Mouse (Mus musculus) layer of hippocampus, adult 11-12 months (tissue): ENCODE data around the gene Col3a1.

Source experiments
- DNase-seq: peaks from one replicate; pipeline ENCODE4 v3.0.0; 2022; ENCODE audit warnings: low spot score

Col3a1 gene

GRCm38 (mm10) chr1:45311388-45311787, at the start of gene Col3a1:
TSS of gene Col3a1 (plus strand) at chr1:45311538.
- DNase-seq: no peak

GRCm38 (mm10) chr1:45269421-45269820, 41.9 kb upstream of the Col3a1 start:
- no peak for DNase-seq

- DNase-seq: no peak
These were observed 35.3 kb upstream of the Col3a1 start for GRCm38 (mm10) chr1:45276006-45276539.

- no peak for DNase-seq
These were observed 23.4 kb upstream of the Col3a1 start for GRCm38 (mm10) chr1:45287954-45288353.

- no peak for DNase-seq
These were observed 21.3 kb upstream of the Col3a1 start for GRCm38 (mm10) chr1:45290037-45290436.

- no peak for DNase-seq
These were observed 11.8 kb upstream of the Col3a1 start for GRCm38 (mm10) chr1:45299394-45300119.

- no peak for DNase-seq
These were observed 7.1 kb upstream of the Col3a1 start for GRCm38 (mm10) chr1:45304273-45304672.

GRCm38 (mm10) chr1:45309015-45309414, 2.3 kb upstream of the Col3a1 start:
- DNase-seq: no peak

- peak; percentile 19 for DNase-seq
These were observed 624 bp downstream of the Col3a1 start for GRCm38 (mm10) chr1:45311962-45312361.

GRCm38 (mm10) chr1:45312870-45313269, 1.5 kb downstream of the Col3a1 start:
- DNase-seq: no peak

GRCm38 (mm10) chr1:45313696-45314295, 2.5 kb downstream of the Col3a1 start:
- peak; percentile 7 for DNase-seq

GRCm38 (mm10) chr1:45315767-45316528, 4.6 kb downstream of the Col3a1 start:
- no peak for DNase-seq

- no peak for DNase-seq
These were observed 6.9 kb downstream of the Col3a1 start for GRCm38 (mm10) chr1:45318241-45318640.

- no peak for DNase-seq
These were observed 9.5 kb downstream of the Col3a1 start for GRCm38 (mm10) chr1:45320861-45321260.

- no peak for DNase-seq
These were observed 17.8 kb downstream of the Col3a1 start for GRCm38 (mm10) chr1:45329149-45329548.

- DNase-seq: no peak
These were observed 44.6 kb downstream of the Col3a1 start for GRCm38 (mm10) chr1:45355944-45356343.

- DNase-seq: no peak
These were observed 46.7 kb downstream of the Col3a1 start for GRCm38 (mm10) chr1:45358020-45358419.

- DNase-seq: no peak
These were observed 47.8 kb downstream of the Col3a1 start for GRCm38 (mm10) chr1:45359147-45359546.

GRCm38 (mm10) chr1:45359673-45360072, 48.3 kb downstream of the Col3a1 start:
- no peak for DNase-seq

GRCm38 (mm10) chr1:45363274-45363673, 51.9 kb downstream of the Col3a1 start:
- DNase-seq: no peak

- DNase-seq: no peak
These were observed 54.1 kb downstream of the Col3a1 start for GRCm38 (mm10) chr1:45365427-45365826.

GRCm38 (mm10) chr1:45379992-45380690, 68.8 kb downstream of the Col3a1 start:
- no peak for DNase-seq
